Mouse (Mus musculus): ENCODE data around the gene Ifitm2. TPM values are rescaled to one million over a fixed set of nuclear protein-coding genes. Genes with fewer than 3 reads are reported as not detected.

Ifitm2 gene
- total and polyA plus RNA-seq, 3 experiments = 213 to 317 TPM; not detected in 1

- Histone ChIP-seq H3K9ac (ENCODE audit: control insufficient read depth, low read depth, low read length, poor library complexity, severe bottlenecking) (peak overlapping the region; percentile 48), H3K4me3 (ENCODE audit: control insufficient read depth in 1 of 2, insufficient read depth in 1 of 2, low read depth in 2 of 2, low read length in 2 of 2) (peak overlapping the region; percentile 69 to 70), H3K4me1 (ENCODE audit: control insufficient read depth in 1 of 2, insufficient read depth in 2 of 2, low read length in 2 of 2) (peaks cover 0 to 21% of the 10 kb centered on the region in 2 experiments; a peak in 3 of 4 replicates), H3K79me2 (ENCODE audit: control insufficient read depth, insufficient read depth, low read length, poor library complexity) (peaks cover 29% of the 10 kb centered on the region), H3K27me3 (ENCODE audit: control insufficient read depth in 1 of 2, insufficient read depth in 2 of 2, low read length in 2 of 2) (no peaks in the 10 kb centered on the region; a peak in 1 of 4 replicates), H3K36me3 (ENCODE audit: control insufficient read depth in 1 of 2, insufficient read depth in 2 of 2, low read length in 2 of 2) (peaks cover 0 to 14% of the 10 kb centered on the region in 2 experiments; a peak in 2 of 4 replicates), H3K27ac (ENCODE audit: control insufficient read depth, low read depth, low read length) (peak overlapping the region; percentile 50), H3K9me3 (replicated peaks; ENCODE audit: insufficient read depth, low read length) (no peaks in the 10 kb centered on the region)
- DNase-seq (ENCODE audit: low read depth, low spot score) = no peak
- no peak for TF ChIP-seq ZMIZ1 (IDR thresholded peaks at IDR 0.05; ENCODE audit: low read depth, low read length)
- peak; percentile 6; the same call in 1 of the 2 replicates for TF ChIP-seq CHD2 (IDR thresholded peaks at IDR 0.05; ENCODE audit: low read length)
- TF ChIP-seq GABPA (IDR thresholded peaks at IDR 0.05; ENCODE audit: low read depth, low read length) = no peak
Observed at GRCm38 (mm10) chr7:140956556-140956869, 726 bp upstream of the Ifitm2 start.

GRCm38 (mm10) chr7:140955342-140955741 lies 445 bp downstream of the Ifitm2 start:
- peak; percentile 69 for TF ChIP-seq NRF1 (IDR thresholded peaks at IDR 0.05; ENCODE audit: insufficient read depth, low read depth, low read length, poor library complexity, severe bottlenecking)
- TF ChIP-seq POLR2A (IDR thresholded peaks at IDR 0.05; ENCODE audit: control insufficient read depth in 1 of 2, insufficient read depth in 1 of 2, low read depth in 1 of 2, low read length in 2 of 2, poor library complexity in 1 of 2) = peak; percentile 29 to 59; a peak in 1 of 4 replicates
- TF ChIP-seq E2F4 (IDR thresholded peaks at IDR 0.05; ENCODE audit: borderline replicate concordance, low read depth, low read length) = no peak
- TF ChIP-seq MXI1 (IDR thresholded peaks at IDR 0.05; ENCODE audit: low read depth, low read length) = peak; percentile 87
- no peak for TF ChIP-seq ZC3H11A (IDR thresholded peaks at IDR 0.05; ENCODE audit: low read depth, low read length)
- 0 out of 2 replicates have a peak, but pooled peaks have one; percentile 5 for TF ChIP-seq ETS1 (IDR thresholded peaks at IDR 0.05; ENCODE audit: low read depth, low read length)
- TF ChIP-seq CHD2 (IDR thresholded peaks at IDR 0.05; ENCODE audit: low read length) = no peak
- TF ChIP-seq MYC (IDR thresholded peaks at IDR 0.05; ENCODE audit: low read depth, low read length) = peak; percentile 72; the same call in 1 of the 2 replicates
- peak; percentile 43; the same call in 1 of the 2 replicates for TF ChIP-seq TBP (IDR thresholded peaks at IDR 0.05; ENCODE audit: low read depth, low read length)
- TF ChIP-seq SIN3A (IDR thresholded peaks at IDR 0.05; ENCODE audit: low read length) = peak; percentile 66
- TF ChIP-seq POLR2AphosphoS2 (IDR thresholded peaks at IDR 0.05; ENCODE audit: low read length) = peak; percentile 61; the same call in 1 of the 2 replicates
- peak overlapping the region; percentile 58 for H3K27ac ChIP-seq (ENCODE audit: control insufficient read depth, low read depth, low read length)
- peak; percentile 78 for DNase-seq (ENCODE audit: low read depth, low spot score)
- peaks cover 0 to 14% of the 10 kb centered on the region in 2 experiments; a peak in 2 of 4 replicates for H3K36me3 ChIP-seq (ENCODE audit: control insufficient read depth in 1 of 2, insufficient read depth in 2 of 2, low read length in 2 of 2)
- no peaks in the 10 kb centered on the region for H3K27me3 ChIP-seq (ENCODE audit: control insufficient read depth in 1 of 2, insufficient read depth in 2 of 2, low read length in 2 of 2)
- peak overlapping the region; percentile 63 for H3K9ac ChIP-seq (ENCODE audit: control insufficient read depth, low read depth, low read length, poor library complexity, severe bottlenecking)
- H3K9me3 ChIP-seq (replicated peaks; ENCODE audit: insufficient read depth, low read length) = no peaks in the 10 kb centered on the region
- peak overlapping the region; percentile 69 to 70 for H3K4me3 ChIP-seq (ENCODE audit: control insufficient read depth in 1 of 2, insufficient read depth in 1 of 2, low read depth in 2 of 2, low read length in 2 of 2)
- H3K4me1 ChIP-seq (ENCODE audit: control insufficient read depth in 1 of 2, insufficient read depth in 2 of 2, low read length in 2 of 2) = peaks cover 0 to 21% of the 10 kb centered on the region in 2 experiments; a peak in 3 of 4 replicates
- peaks cover 29% of the 10 kb centered on the region for H3K79me2 ChIP-seq (ENCODE audit: control insufficient read depth, insufficient read depth, low read length, poor library complexity)

GRCm38 (mm10) chr7:140954733-140955071 lies 1.1 kb downstream of the Ifitm2 start:
- H3K27ac ChIP-seq (ENCODE audit: control insufficient read depth, low read depth, low read length) = peak overlapping the region; percentile 22
- H3K4me3 ChIP-seq (ENCODE audit: control insufficient read depth in 1 of 2, insufficient read depth in 1 of 2, low read depth in 2 of 2, low read length in 2 of 2) = peak overlapping the region; percentile 69 to 70
- no peak for DNase-seq (ENCODE audit: low read depth, low spot score)
- H3K36me3 ChIP-seq (ENCODE audit: control insufficient read depth in 1 of 2, insufficient read depth in 2 of 2, low read length in 2 of 2) = peaks cover 0 to 14% of the 10 kb centered on the region in 2 experiments; a peak in 2 of 4 replicates
- H3K9me3 ChIP-seq (replicated peaks; ENCODE audit: insufficient read depth, low read length) = no peaks in the 10 kb centered on the region
- H3K79me2 ChIP-seq (ENCODE audit: control insufficient read depth, insufficient read depth, low read length, poor library complexity) = peaks cover 29% of the 10 kb centered on the region
- H3K4me1 ChIP-seq (ENCODE audit: control insufficient read depth in 1 of 2, insufficient read depth in 2 of 2, low read length in 2 of 2) = peaks cover 0 to 21% of the 10 kb centered on the region in 2 experiments; a peak in 3 of 4 replicates
- TF ChIP-seq CTCF (IDR thresholded peaks at IDR 0.05 in 2 of 3, conservative IDR thresholded peaks at IDR 0.05 in 1 of 3; ENCODE audit: control insufficient read depth in 1 of 3, insufficient read depth in 1 of 3, low read depth in 2 of 3, low read length in 3 of 3, poor library complexity in 1 of 3, severe bottlenecking in 1 of 3) (no peak), MAX (IDR thresholded peaks at IDR 0.05; ENCODE audit: low read length) (no peak), ETS1 (IDR thresholded peaks at IDR 0.05; ENCODE audit: low read depth, low read length) (no peak), SIN3A (IDR thresholded peaks at IDR 0.05; ENCODE audit: low read length) (no peak), ZKSCAN1 (IDR thresholded peaks at IDR 0.05; ENCODE audit: low read depth, low read length) (no peak), MEF2A (IDR thresholded peaks at IDR 0.05; ENCODE audit: extremely low read depth, insufficient replicate concordance, low read depth, low read length, poor library complexity, severe bottlenecking) (no peak), TCF12 (IDR thresholded peaks at IDR 0.05; ENCODE audit: low read depth, low read length) (no peak), MAFK (IDR thresholded peaks at IDR 0.05; ENCODE audit: borderline replicate concordance, low read depth, low read length) (no peak), NELFE (IDR thresholded peaks at IDR 0.05; ENCODE audit: low read depth, low read length) (no peak), GABPA (IDR thresholded peaks at IDR 0.05; ENCODE audit: low read depth, low read length) (no peak), POLR2AphosphoS2 (IDR thresholded peaks at IDR 0.05; ENCODE audit: low read length) (no peak), RAD21 (IDR thresholded peaks at IDR 0.05; ENCODE audit: low read depth, low read length) (no peak), MXI1 (IDR thresholded peaks at IDR 0.05; ENCODE audit: low read depth, low read length) (no peak), MYB (IDR thresholded peaks at IDR 0.05; ENCODE audit: low read depth, low read length) (no peak), TAL1 (IDR thresholded peaks at IDR 0.05; ENCODE audit: low read length) (no peak), SMC3 (IDR thresholded peaks at IDR 0.05; ENCODE audit: low read depth, low read length) (no peak), GATA1 (IDR thresholded peaks at IDR 0.05; ENCODE audit: low read depth, low read length) (no peak)
- no peaks in the 10 kb centered on the region for H3K27me3 ChIP-seq (ENCODE audit: control insufficient read depth in 1 of 2, insufficient read depth in 2 of 2, low read length in 2 of 2)
- peak overlapping the region; percentile 63 for H3K9ac ChIP-seq (ENCODE audit: control insufficient read depth, low read depth, low read length, poor library complexity, severe bottlenecking)
